Mouse (Mus musculus) lung, embryonic 14.5 days (tissue): ENCODE data around the gene Olfr1239. TPM values are rescaled to one million over a fixed set of nuclear protein-coding genes. Genes with fewer than 3 reads are reported as not detected.

Experiments used
- ATAC-seq: fragments of 200-750 bp; cut with Nextera tagmentation; 2 replicates; pipeline ENCODE4 v1.8.0; 2017; ENCODE audit warnings: mild to moderate bottlenecking, moderate TSS enrichment, moderate library complexity; ENCODE audit not compliant: insufficient read depth
- DNase-seq: peaks from one replicate; pipeline ENCODE4 v3.0.0-alpha.2; 2015
- H3K27ac ChIP-seq: fragments of 300-500 bp; sonication (generic); 2 replicates; pipeline ENCODE4 v1.5.1; 2014; ENCODE audit warnings: low read depth, mild to moderate bottlenecking, moderate library complexity
- H3K27me3 ChIP-seq: fragments of 300-500 bp; sonication (generic); 2 replicates; pipeline ENCODE4 v1.6.1; 2014; ENCODE audit warnings: low read length, control low read depth; ENCODE audit not compliant: insufficient read depth
- H3K36me3 ChIP-seq: fragments of 300-500 bp; sonication (generic); 2 replicates; pipeline ENCODE4 v1.6.1; 2014; ENCODE audit warnings: control low read depth; ENCODE audit not compliant: insufficient read depth
- H3K4me1 ChIP-seq: fragments of 300-500 bp; sonication (generic); 2 replicates; pipeline ENCODE4 v1.6.1; 2014; ENCODE audit warnings: antibody characterized with exemption, control low read depth; ENCODE audit not compliant: insufficient read depth
- H3K4me2 ChIP-seq: fragments of 300-500 bp; sonication (generic); 2 replicates; pipeline ENCODE4 v1.6.1; 2014; ENCODE audit warnings: mild to moderate bottlenecking
- H3K4me3 ChIP-seq: fragments of 300-500 bp; sonication (generic); 2 replicates; pipeline ENCODE4 v1.5.1; 2014; ENCODE audit warnings: low read depth, low read length
- H3K9ac ChIP-seq: fragments of 300-500 bp; sonication (generic); 2 replicates; pipeline ENCODE4 v1.6.1; 2014
- H3K9me3 ChIP-seq: fragments of 300-500 bp; sonication (generic); 2 replicates; pipeline ENCODE4 v1.6.1; 2016; ENCODE audit warnings: low read depth, low read length, control low read depth
- CTCF ChIP-seq: IDR thresholded peaks from 2 replicates; pipeline ENCODE4 v1.5.1; 2016; ENCODE audit warnings: antibody characterized with exemption, low read depth
- WGBS: fragments of 180-500 bp; shearing (Covaris S2); extraction: QIAGEN DNeasy Blood & Tissue Kit; methylation state at CpG from one replicate; pipeline ENCODE4 v1.1.7; 2014; 5-methylcytosine and 5-hydroxymethylcytosine counted together
- polyA plus RNA-seq: library from polyadenylated mRNA; unstranded; fragments of >200 nt; fragmentation: Nextera tagmentation; extraction: Ambion mirVana; gene quantifications from 2 replicates; pipeline ENCODE4 v1.2.1, GENCODE M21; 2014

Olfr1239 gene
- not detected in 2 replicates for polyA plus RNA-seq

DNA sequence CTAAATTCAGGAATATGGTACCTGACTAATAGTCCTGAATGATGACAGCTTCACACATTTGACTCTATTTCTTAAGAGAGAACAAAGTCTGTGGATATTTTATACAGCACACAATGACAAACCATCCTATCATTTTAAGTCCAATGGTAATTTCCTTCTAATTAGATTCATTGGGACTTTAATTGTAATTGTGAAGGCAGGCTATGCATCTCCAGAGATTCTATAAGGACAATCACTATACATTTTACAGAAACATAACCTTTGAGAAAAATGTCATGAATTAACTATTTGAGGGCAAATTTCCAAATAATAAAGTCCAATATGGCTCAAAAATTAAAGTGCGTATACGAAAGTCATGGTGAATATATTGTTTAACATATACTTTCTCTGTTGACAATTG lies at the start of gene Olfr1239:
Olfr1239 (minus strand) TSS at position 101 of the 400 bp plus-strand sequence.
- Histone ChIP-seq H3K27ac (no peak within 1 kb of the TSS), H3K4me2 (no peak within 1 kb of the TSS), H3K4me1 (no peaks in the 10 kb centered on the region), H3K9me3 (no peaks in the 10 kb centered on the region), H3K36me3 (no peaks in the 10 kb centered on the region), H3K9ac (no peak within 1 kb of the TSS), H3K27me3 (no peaks in the 10 kb centered on the region), H3K4me3 (no peak within 1 kb of the TSS)
- WGBS: 95% methylated on average over 2 of the region's 2 CpGs
- ATAC-seq: no peak
- no peak for DNase-seq
- TF ChIP-seq CTCF: no peak

GRCm38 (mm10) chr2:89442900-89443299 lies 22.7 kb upstream of the Olfr1239 start, which contains the start of gene Olfr1240:
Olfr1240 (minus strand) TSS chr2:89443000.
- Histone ChIP-seq H3K9ac (no peak within 1 kb of the TSS), H3K4me1 (no peaks in the 10 kb centered on the region), H3K36me3 (no peaks in the 10 kb centered on the region), H3K4me2 (no peak within 1 kb of the TSS), H3K27me3 (no peaks in the 10 kb centered on the region), H3K9me3 (no peaks in the 10 kb centered on the region), H3K4me3 (no peak within 1 kb of the TSS), H3K27ac (no peak within 1 kb of the TSS)
- TF ChIP-seq CTCF: no peak
- DNase-seq: no peak
- no peak for ATAC-seq
- WGBS: 76% methylated on average over 3 of the region's 3 CpGs

GRCm38 (mm10) chr2:89414557-89414956 lies 5.7 kb downstream of the Olfr1239 start:
- H3K4me2 ChIP-seq: no peak overlapping the region
- DNase-seq (no peak), ATAC-seq (no peak)
- no peak for TF ChIP-seq CTCF
- WGBS: 94% methylated on average over 1 of the region's 1 CpGs
- no peaks in the 10 kb centered on the region for H3K36me3 ChIP-seq
- H3K4me3 ChIP-seq: no peak overlapping the region
- no peak overlapping the region for H3K27ac ChIP-seq
- no peaks in the 10 kb centered on the region for H3K9me3 ChIP-seq
- no peaks in the 10 kb centered on the region for H3K4me1 ChIP-seq
- no peaks in the 10 kb centered on the region for H3K27me3 ChIP-seq
- H3K9ac ChIP-seq: no peak overlapping the region

DNA sequence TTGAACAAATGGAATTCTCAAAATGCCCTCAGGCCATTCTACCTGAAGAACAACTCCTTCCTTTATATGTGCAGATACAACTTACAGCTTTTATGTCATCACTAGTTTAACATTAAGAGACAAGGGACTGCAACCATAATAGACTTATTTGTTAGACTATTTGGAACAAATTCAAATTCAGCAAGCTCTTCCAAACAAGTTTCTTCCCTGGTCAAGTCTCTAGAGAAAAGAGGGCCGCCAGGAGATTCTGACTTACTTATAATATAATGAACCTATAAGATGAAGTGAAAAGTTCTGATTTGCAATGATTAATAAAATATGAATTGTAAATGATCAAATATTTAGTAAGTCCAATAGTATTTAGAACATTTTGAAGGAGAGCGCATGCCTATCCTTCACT lies 10.6 kb downstream of the Olfr1239 start, which contains the start of gene Olfr1238:
Olfr1238 (minus strand) TSS at position 101 of the 400 bp plus-strand sequence.
- Histone ChIP-seq H3K36me3 (no peaks in the 10 kb centered on the region), H3K27ac (no peak within 1 kb of the TSS), H3K4me2 (no peak within 1 kb of the TSS), H3K9me3 (no peaks in the 10 kb centered on the region), H3K27me3 (no peaks in the 10 kb centered on the region), H3K4me1 (no peaks in the 10 kb centered on the region), H3K9ac (no peak within 1 kb of the TSS), H3K4me3 (no peak within 1 kb of the TSS)
- 88% methylated on average over 2 of the region's 2 CpGs for WGBS
- ATAC-seq (no peak), DNase-seq (no peak)
- TF ChIP-seq CTCF: no peak

DNA sequence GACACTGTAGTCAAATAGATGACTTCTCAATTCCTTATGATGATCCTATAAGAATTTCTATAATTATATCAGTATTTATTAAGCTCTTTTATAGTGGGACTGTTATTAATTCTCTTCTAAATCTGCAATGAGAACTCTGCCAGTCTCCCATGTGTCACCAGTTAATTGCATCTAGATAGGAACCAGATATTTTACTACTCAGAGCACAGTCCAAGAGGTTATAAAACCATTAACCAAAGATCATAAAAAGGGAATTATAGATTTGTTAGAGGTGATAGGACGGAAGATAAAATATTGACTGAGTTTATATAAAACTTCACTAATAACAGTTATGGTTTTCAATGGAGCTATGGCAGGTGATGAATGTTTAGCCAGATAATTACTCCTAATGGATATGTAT lies 19.3 kb downstream of the Olfr1239 start:
- no peaks in the 10 kb centered on the region for H3K36me3 ChIP-seq
- no peak overlapping the region for H3K27ac ChIP-seq
- no peaks in the 10 kb centered on the region for H3K4me1 ChIP-seq
- no peak for DNase-seq
- H3K9ac ChIP-seq: no peak overlapping the region
- 79% methylated on average over 1 of the region's 1 CpGs for WGBS
- no peaks in the 10 kb centered on the region for H3K27me3 ChIP-seq
- no peak overlapping the region for H3K4me2 ChIP-seq
- no peak for ATAC-seq
- no peak overlapping the region for H3K4me3 ChIP-seq
- TF ChIP-seq CTCF: no peak
- no peaks in the 10 kb centered on the region for H3K9me3 ChIP-seq

Other genes starting within 250 kb of the Olfr1239 start
- gene Olfr1225, start 245.7 kb downstream of the Olfr1239 start, polyA plus RNA-seq: not detected in 2 replicates
- gene Olfr1226, start 220.4 kb downstream of the Olfr1239 start, polyA plus RNA-seq: not detected in 2 replicates
- not detected in 2 replicates for gene Olfr1228, start 166.3 kb downstream of the Olfr1239 start, polyA plus RNA-seq
- not detected in 2 replicates for gene Olfr1229, start 132.4 kb downstream of the Olfr1239 start, polyA plus RNA-seq
- not detected in 2 replicates for gene Olfr1230, start 123.1 kb downstream of the Olfr1239 start, polyA plus RNA-seq
- gene Olfr1231, start 113.3 kb downstream of the Olfr1239 start, polyA plus RNA-seq: not detected in 2 replicates
- gene Olfr1232, start 90.7 kb downstream of the Olfr1239 start, polyA plus RNA-seq: not detected in 2 replicates
- gene Olfr1233, start 78.0 kb downstream of the Olfr1239 start, polyA plus RNA-seq: not detected in 2 replicates
- not detected in 2 replicates for gene Olfr1234, start 55.5 kb downstream of the Olfr1239 start, polyA plus RNA-seq
- not detected in 2 replicates for gene Olfr1238, start 10.7 kb downstream of the Olfr1239 start, polyA plus RNA-seq
- not detected in 2 replicates for gene Olfr1240, start 22.6 kb upstream of the Olfr1239 start, polyA plus RNA-seq
- gene Olfr1241, start 66.7 kb upstream of the Olfr1239 start, polyA plus RNA-seq: not detected in 2 replicates
- gene Olfr1242, start 77.9 kb upstream of the Olfr1239 start, polyA plus RNA-seq: not detected in 2 replicates
- not detected in 2 replicates for gene Olfr1243, start 111.1 kb upstream of the Olfr1239 start, polyA plus RNA-seq
- not detected in 2 replicates for gene Olfr1245, start 158.0 kb upstream of the Olfr1239 start, polyA plus RNA-seq
- not detected in 2 replicates for gene Olfr1246, start 172.8 kb upstream of the Olfr1239 start, polyA plus RNA-seq
- gene Olfr1247, start 193.7 kb upstream of the Olfr1239 start, polyA plus RNA-seq: not detected in 2 replicates
- gene Olfr1248, start 197.8 kb upstream of the Olfr1239 start, polyA plus RNA-seq: not detected in 2 replicates
- gene Olfr1249, start 214.6 kb upstream of the Olfr1239 start, polyA plus RNA-seq: not detected in 2 replicates
- not detected in 2 replicates for gene Olfr1250, start 241.1 kb upstream of the Olfr1239 start, polyA plus RNA-seq